Mouse (Mus musculus) adrenal gland, postnatal 25 days (tissue): Measurements from ENCODE around the gene Pick1. TPM values are rescaled to one million over a fixed set of nuclear protein-coding genes. Genes with fewer than 3 reads are reported as not detected.
A peak's percentile ranks its signal among the peaks of the same experiment; 100 is the strongest.

ENCODE experiments used
- DNase-seq: peaks from one replicate; pipeline ENCODE4 v3.0.0; 2021; ENCODE audit warnings: mixed read lengths
- long read RNA-seq: library from polyadenylated mRNA; stranded (forward); transcript quantifications from one replicate; pipeline ENCODE4 v2.0.0, GENCODE M21; 2021
- total RNA-seq: library from RNA; stranded (reverse); gene quantifications from 2 replicates; pipeline ENCODE4 v1.2.3, GENCODE M21; 2021

Pick1 gene
- total RNA-seq: 20.8 and 26.1 TPM in 2 replicates
- long read RNA-seq, transcript Pick1-201 (13 exons, 1,977 nt): major isoform, 22 of 32 reads
- long read RNA-seq, partial matches to known transcripts: 4 of 32 reads
- long read RNA-seq, other reads (novel, unspliced or antisense): 5 of 32 reads

- peak; percentile 83 for DNase-seq
Measured at GRCm38 (mm10) chr15:79229058-79229821, at the start of gene Pick1, which contains the start of gene Gm49486. TSS of gene Pick1 (plus strand) at chr15:79229173. TSS of gene Gm49486 (plus strand) at chr15:79229391.

GRCm38 (mm10) chr15:79185213-79185612 lies 43.8 kb upstream of the Pick1 start:
- DNase-seq: no peak

GRCm38 (mm10) chr15:79187819-79188218 lies 41.2 kb upstream of the Pick1 start:
- DNase-seq: no peak

- DNase-seq: no peak
Measured at GRCm38 (mm10) chr15:79191426-79191825, 37.5 kb upstream of the Pick1 start.

- DNase-seq: no peak
Measured at GRCm38 (mm10) chr15:79192450-79192849, 36.5 kb upstream of the Pick1 start.

- no peak for DNase-seq
Measured at GRCm38 (mm10) chr15:79192885-79193845, 35.8 kb upstream of the Pick1 start.

GRCm38 (mm10) chr15:79194048-79194447 lies 34.9 kb upstream of the Pick1 start:
- DNase-seq: no peak

GRCm38 (mm10) chr15:79194946-79195345 lies 34.0 kb upstream of the Pick1 start:
- DNase-seq: no peak

- no peak for DNase-seq
Measured at GRCm38 (mm10) chr15:79195492-79195891, 33.5 kb upstream of the Pick1 start.

- DNase-seq: no peak
Measured at GRCm38 (mm10) chr15:79199390-79199976, 29.5 kb upstream of the Pick1 start.

- DNase-seq: no peak
Measured at GRCm38 (mm10) chr15:79201491-79202150, 27.4 kb upstream of the Pick1 start.

- no peak for DNase-seq
Measured at GRCm38 (mm10) chr15:79202575-79202974, 26.4 kb upstream of the Pick1 start.

GRCm38 (mm10) chr15:79208211-79208610 lies 20.8 kb upstream of the Pick1 start:
- DNase-seq: no peak

- peak; percentile 28 for DNase-seq
Measured at GRCm38 (mm10) chr15:79208758-79209439, 20.1 kb upstream of the Pick1 start.

GRCm38 (mm10) chr15:79210357-79210756 lies 18.6 kb upstream of the Pick1 start:
- DNase-seq: no peak

GRCm38 (mm10) chr15:79212750-79213446 lies 16.1 kb upstream of the Pick1 start:
- no peak for DNase-seq

- DNase-seq: no peak
Measured at GRCm38 (mm10) chr15:79213591-79213990, 15.4 kb upstream of the Pick1 start.

GRCm38 (mm10) chr15:79216191-79216590 lies 12.8 kb upstream of the Pick1 start:
- no peak for DNase-seq

GRCm38 (mm10) chr15:79219572-79219971 lies 9.4 kb upstream of the Pick1 start:
- no peak for DNase-seq

GRCm38 (mm10) chr15:79223641-79224040 lies 5.3 kb upstream of the Pick1 start:
- no peak for DNase-seq

GRCm38 (mm10) chr15:79224685-79225084 lies 4.3 kb upstream of the Pick1 start:
- peak; percentile 82 for DNase-seq
